Mouse (Mus musculus): ENCODE data around the gene Tmem213. TPM values are rescaled to one million over a fixed set of nuclear protein-coding genes. Genes with fewer than 3 reads are reported as not detected.

The Tmem213 gene
- polyA plus RNA-seq, 2 experiments, result not detected

DNA sequence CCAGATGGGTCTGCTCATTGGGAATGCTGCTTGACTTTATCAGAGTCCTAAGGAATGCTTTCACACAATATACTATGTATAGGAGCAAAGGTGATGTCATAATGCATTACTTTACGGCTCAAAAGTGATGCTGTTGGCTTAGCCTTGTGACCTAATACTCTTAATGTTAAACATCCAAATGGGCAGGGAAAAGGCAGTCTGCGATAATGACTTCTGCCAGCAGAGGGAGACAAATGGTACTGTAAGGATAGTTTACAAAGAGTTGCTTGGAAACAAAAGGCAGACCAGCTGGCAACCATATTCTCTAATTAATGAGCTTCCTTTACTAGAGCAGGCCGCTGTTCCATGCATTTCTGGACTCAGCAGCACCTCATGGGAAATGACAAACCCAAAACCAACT, 51.0 kb downstream of the Tmem213 start:
- Histone ChIP-seq H3K9ac (replicated peaks) (no peak overlapping the region), H3K4me3 (ENCODE audit: insufficient read depth in 1 of 2, low read depth in 2 of 2, low read length in 2 of 2) (no peak overlapping the region), H3K36me3 (replicated peaks; ENCODE audit: control insufficient read depth, insufficient read depth, low read depth) (no peaks in the 10 kb centered on the region), H3K27me3 (ENCODE audit: control insufficient read depth, insufficient read depth, low read length) (no peaks in the 10 kb centered on the region), H3K27ac (no peak overlapping the region), H3K9me3 (ENCODE audit: control insufficient read depth, low read length) (no peaks in the 10 kb centered on the region), H3K4me2 (ENCODE audit: low read depth) (no peak overlapping the region), H3K4me1 (replicated peaks; ENCODE audit: control insufficient read depth in 2 of 2, insufficient read depth in 2 of 2, low read length in 1 of 2) (no peaks in the 10 kb centered on the region)
- 12% methylated on average over 3 of the region's 3 CpGs for WGBS (ENCODE audit: insufficient replicate concordance)
- DNase-seq (ENCODE audit: low read depth in 3 of 3, low spot score in 3 of 3) (peak; percentile 29 to 51 (median 39)), ATAC-seq (ENCODE audit: insufficient read depth) (no peak)
- no peak for TF ChIP-seq EP300 (IDR thresholded peaks at IDR 0.05; ENCODE audit: low read depth)
- TF ChIP-seq CTCF (IDR thresholded peaks at IDR 0.05; ENCODE audit: low read depth), result peak; percentile 79

DNA sequence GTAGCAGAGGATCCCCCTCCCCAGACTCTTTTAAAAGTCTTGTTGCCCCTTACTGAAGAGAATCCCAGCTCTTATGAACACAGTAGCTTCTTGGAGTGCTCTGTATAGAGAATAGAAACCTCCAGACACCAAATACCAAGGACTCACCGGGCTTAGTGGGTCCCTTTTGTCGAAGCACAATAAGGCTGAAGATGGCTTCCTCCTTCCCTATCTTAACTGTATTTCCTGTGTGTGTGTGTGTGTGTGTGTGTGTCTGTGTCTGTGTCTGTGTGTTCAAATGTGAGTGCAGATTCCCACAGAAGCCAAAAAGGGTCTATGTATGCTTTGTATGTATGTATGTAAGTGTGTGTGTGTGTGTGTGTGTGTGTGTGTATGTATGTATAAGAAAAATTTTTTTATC, 51.5 kb downstream of the Tmem213 start:
- H3K9me3 ChIP-seq (ENCODE audit: control insufficient read depth, low read length), result no peaks in the 10 kb centered on the region
- ATAC-seq (ENCODE audit: insufficient read depth) (no peak), DNase-seq (ENCODE audit: low read depth in 3 of 3, low spot score in 3 of 3) (no peak)
- 35% methylated on average over 2 of the region's 2 CpGs for WGBS (ENCODE audit: insufficient replicate concordance)
- no peak overlapping the region for H3K4me2 ChIP-seq (ENCODE audit: low read depth)
- no peaks in the 10 kb centered on the region for H3K4me1 ChIP-seq (replicated peaks; ENCODE audit: control insufficient read depth in 2 of 2, insufficient read depth in 2 of 2, low read length in 1 of 2)
- TF ChIP-seq CTCF (IDR thresholded peaks at IDR 0.05; ENCODE audit: low read depth), result no peak
- TF ChIP-seq EP300 (IDR thresholded peaks at IDR 0.05; ENCODE audit: low read depth), result no peak
- H3K4me3 ChIP-seq (ENCODE audit: insufficient read depth in 1 of 2, low read depth in 2 of 2, low read length in 2 of 2), result no peak overlapping the region
- no peaks in the 10 kb centered on the region for H3K36me3 ChIP-seq (replicated peaks; ENCODE audit: control insufficient read depth, insufficient read depth, low read depth)
- H3K27me3 ChIP-seq (ENCODE audit: control insufficient read depth, insufficient read depth, low read length), result no peaks in the 10 kb centered on the region
- no peak overlapping the region for H3K27ac ChIP-seq
- H3K9ac ChIP-seq (replicated peaks), result no peak overlapping the region

DNA sequence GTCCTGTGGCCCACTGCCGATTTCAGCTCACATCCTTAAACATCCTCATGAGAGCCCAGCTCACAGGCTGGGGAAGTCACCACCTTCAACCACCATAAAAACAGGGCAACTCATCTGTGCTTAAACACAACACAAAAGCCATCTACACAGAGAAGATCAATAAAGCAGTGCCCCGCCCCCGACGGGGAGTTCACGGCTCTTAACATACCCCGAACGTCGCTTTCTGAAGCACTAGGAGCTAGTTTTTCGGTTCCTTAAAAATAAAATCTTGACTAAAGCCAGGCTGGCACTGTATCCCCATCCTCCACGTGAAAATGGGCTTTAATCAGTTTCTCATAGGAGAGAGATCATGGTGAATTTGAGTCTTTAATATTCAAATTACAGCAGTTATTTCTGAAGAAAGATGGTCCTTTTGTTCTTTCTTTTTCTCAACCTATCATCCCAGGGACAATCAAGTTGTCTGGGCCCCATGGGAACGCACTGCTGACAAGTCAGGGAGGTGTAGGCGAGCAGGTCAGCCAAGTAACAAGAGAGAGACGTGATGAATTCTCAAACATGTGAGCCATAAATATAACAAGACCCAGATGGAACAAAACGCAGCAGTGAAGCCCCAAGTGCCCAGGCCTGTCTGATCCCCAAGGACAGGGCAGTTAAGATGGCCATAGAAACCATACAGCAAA, 53.9 kb downstream of the Tmem213 start:
- Histone ChIP-seq H3K27me3 (ENCODE audit: control insufficient read depth, insufficient read depth, low read length) (no peaks in the 10 kb centered on the region), H3K4me3 (ENCODE audit: insufficient read depth in 1 of 2, low read depth in 2 of 2, low read length in 2 of 2) (no peak overlapping the region), H3K9me3 (ENCODE audit: control insufficient read depth, low read length) (no peaks in the 10 kb centered on the region), H3K4me1 (replicated peaks; ENCODE audit: control insufficient read depth in 2 of 2, insufficient read depth in 2 of 2, low read length in 1 of 2) (no peaks in the 10 kb centered on the region), H3K4me2 (ENCODE audit: low read depth) (no peak overlapping the region), H3K36me3 (replicated peaks; ENCODE audit: control insufficient read depth, insufficient read depth, low read depth) (no peaks in the 10 kb centered on the region), H3K27ac (no peak overlapping the region), H3K9ac (replicated peaks) (no peak overlapping the region)
- 69% methylated on average over 14 of the region's 14 CpGs for WGBS (ENCODE audit: insufficient replicate concordance)
- ATAC-seq (ENCODE audit: insufficient read depth) (no peak), DNase-seq (ENCODE audit: low read depth in 3 of 3, low spot score in 3 of 3) (no peak)
- TF ChIP-seq EP300 (IDR thresholded peaks at IDR 0.05; ENCODE audit: low read depth) (no peak), CTCF (IDR thresholded peaks at IDR 0.05; ENCODE audit: low read depth) (no peak)

DNA sequence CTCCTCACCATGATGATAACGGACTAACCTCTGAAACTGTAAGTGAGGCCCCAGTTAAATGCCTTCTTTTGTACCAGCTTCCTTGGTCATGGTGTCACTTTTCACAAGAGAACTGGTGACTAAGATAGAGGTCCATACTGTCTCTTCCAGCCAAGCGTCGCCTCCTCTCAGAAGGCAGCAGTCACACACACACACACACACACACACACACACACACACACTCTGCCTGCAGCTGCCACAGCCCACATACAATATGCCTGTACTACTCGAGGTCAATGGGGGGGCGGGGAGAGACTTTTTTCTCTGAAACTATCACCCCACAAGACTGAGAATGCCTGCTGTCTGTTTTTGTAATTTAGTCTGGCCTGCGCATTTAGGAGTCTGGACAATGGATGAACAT, 55.6 kb downstream of the Tmem213 start:
- no peak overlapping the region for H3K4me3 ChIP-seq (ENCODE audit: insufficient read depth in 1 of 2, low read depth in 2 of 2, low read length in 2 of 2)
- DNase-seq (ENCODE audit: low read depth in 3 of 3, low spot score in 3 of 3) (no peak), ATAC-seq (ENCODE audit: insufficient read depth) (no peak)
- no peaks in the 10 kb centered on the region for H3K9me3 ChIP-seq (ENCODE audit: control insufficient read depth, low read length)
- H3K36me3 ChIP-seq (replicated peaks; ENCODE audit: control insufficient read depth, insufficient read depth, low read depth), result no peaks in the 10 kb centered on the region
- H3K9ac ChIP-seq (replicated peaks), result no peak overlapping the region
- H3K4me1 ChIP-seq (replicated peaks; ENCODE audit: control insufficient read depth in 2 of 2, insufficient read depth in 2 of 2, low read length in 1 of 2), result no peaks in the 10 kb centered on the region
- TF ChIP-seq EP300 (IDR thresholded peaks at IDR 0.05; ENCODE audit: low read depth) (no peak), CTCF (IDR thresholded peaks at IDR 0.05; ENCODE audit: low read depth) (no peak)
- no peak overlapping the region for H3K4me2 ChIP-seq (ENCODE audit: low read depth)
- H3K27me3 ChIP-seq (ENCODE audit: control insufficient read depth, insufficient read depth, low read length), result no peaks in the 10 kb centered on the region
- WGBS (ENCODE audit: insufficient replicate concordance), result 56% methylated on average over 6 of the region's 6 CpGs
- no peak overlapping the region for H3K27ac ChIP-seq

DNA sequence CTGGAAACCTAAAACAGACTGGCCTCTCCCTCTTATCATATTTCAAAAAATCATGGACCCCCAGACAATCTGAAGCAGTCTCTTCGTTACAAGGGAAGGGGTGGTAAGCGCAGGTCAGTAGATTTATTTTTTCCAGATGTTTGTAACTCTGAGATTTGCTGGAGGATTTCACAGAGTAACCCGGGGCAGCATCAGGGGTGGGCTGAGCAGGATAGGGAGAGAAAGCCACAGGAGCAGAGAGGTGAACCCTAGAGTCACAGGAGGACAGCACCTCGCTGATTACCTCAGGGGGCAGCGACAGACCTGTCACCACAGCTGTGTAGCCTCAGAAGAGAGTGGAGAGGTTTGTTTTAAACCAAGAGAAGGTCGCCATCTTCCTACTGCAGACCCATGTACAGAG, 56.3 kb downstream of the Tmem213 start:
- Histone ChIP-seq H3K4me2 (ENCODE audit: low read depth) (no peak overlapping the region), H3K27ac (no peak overlapping the region), H3K9me3 (ENCODE audit: control insufficient read depth, low read length) (no peaks in the 10 kb centered on the region), H3K36me3 (replicated peaks; ENCODE audit: control insufficient read depth, insufficient read depth, low read depth) (no peaks in the 10 kb centered on the region), H3K9ac (replicated peaks) (no peak overlapping the region), H3K4me3 (ENCODE audit: insufficient read depth in 1 of 2, low read depth in 2 of 2, low read length in 2 of 2) (no peak overlapping the region), H3K27me3 (ENCODE audit: control insufficient read depth, insufficient read depth, low read length) (no peaks in the 10 kb centered on the region), H3K4me1 (replicated peaks; ENCODE audit: control insufficient read depth in 2 of 2, insufficient read depth in 2 of 2, low read length in 1 of 2) (no peaks in the 10 kb centered on the region)
- WGBS (ENCODE audit: insufficient replicate concordance), result 64% methylated on average over 6 of the region's 6 CpGs
- no peak for DNase-seq (ENCODE audit: low read depth in 3 of 3, low spot score in 3 of 3)
- ATAC-seq (ENCODE audit: insufficient read depth), result no peak
- TF ChIP-seq CTCF (IDR thresholded peaks at IDR 0.05; ENCODE audit: low read depth), result no peak
- TF ChIP-seq EP300 (IDR thresholded peaks at IDR 0.05; ENCODE audit: low read depth), result no peak

Other genes starting within 250 kb of the Tmem213 start
- gene Trim24, start 238.4 kb upstream of the Tmem213 start, polyA plus RNA-seq (2012; rRNA removed), result 6.8 and 8.3 TPM in 2 replicates
- 4.9 and 5.4 TPM in 2 replicates for gene Trim24, start 238.4 kb upstream of the Tmem213 start, polyA plus RNA-seq (2014; fragmentation: Nextera tagmentation; extraction: Ambion mirVana)
- 0.04 TPM in 1 of 2 replicates, not detected in the other for gene Svopl, start 62.3 kb upstream of the Tmem213 start, polyA plus RNA-seq (2012; rRNA removed)
- gene Svopl, start 62.3 kb upstream of the Tmem213 start, polyA plus RNA-seq (2014; fragmentation: Nextera tagmentation; extraction: Ambion mirVana), result not detected in 2 replicates
- 0.17 and 0.35 TPM in 2 replicates for gene Atp6v0a4, start 15.3 kb downstream of the Tmem213 start, polyA plus RNA-seq (2012; rRNA removed)
- 0.10 and 0.13 TPM in 2 replicates for gene Atp6v0a4, start 15.3 kb downstream of the Tmem213 start, polyA plus RNA-seq (2014; fragmentation: Nextera tagmentation; extraction: Ambion mirVana)
- 0.31 and 0.36 TPM in 2 replicates for gene D630045J12Rik, start 144.8 kb downstream of the Tmem213 start, polyA plus RNA-seq (2012; rRNA removed)
- 0.10 and 0.23 TPM in 2 replicates for gene D630045J12Rik, start 144.8 kb downstream of the Tmem213 start, polyA plus RNA-seq (2014; fragmentation: Nextera tagmentation; extraction: Ambion mirVana)
- gene Zc3hav1l, start 190.0 kb downstream of the Tmem213 start, polyA plus RNA-seq (2012; rRNA removed), result 3.9 and 4.7 TPM in 2 replicates
- gene Zc3hav1l, start 190.0 kb downstream of the Tmem213 start, polyA plus RNA-seq (2014; fragmentation: Nextera tagmentation; extraction: Ambion mirVana), result 1.4 and 1.8 TPM in 2 replicates
- gene Zc3hav1, start 245.3 kb downstream of the Tmem213 start, polyA plus RNA-seq (2012; rRNA removed), result 16.5 and 23.0 TPM in 2 replicates
- gene Zc3hav1, start 245.3 kb downstream of the Tmem213 start, polyA plus RNA-seq (2014; fragmentation: Nextera tagmentation; extraction: Ambion mirVana), result 17.0 and 18.6 TPM in 2 replicates